Mouse (Mus musculus): Measurements from ENCODE around the gene Hax1. TPM values are rescaled to one million over a fixed set of nuclear protein-coding genes. Genes with fewer than 3 reads are reported as not detected.

The Hax1 gene
- total and polyA plus RNA-seq, 3 experiments: 32.5 to 48.2 (median 40.1) TPM

GRCm38 (mm10) chr3:89999830-90000229 is 1.2 kb upstream of the Hax1 start:
- peaks cover 4% of the 10 kb centered on the region for H3K36me3 ChIP-seq (ENCODE audit: control insufficient read depth, insufficient read depth, low read length)

GRCm38 (mm10) chr3:89999090-89999489 is 510 bp upstream of the Hax1 start:
- H3K27ac ChIP-seq: peak overlapping the region; percentile 93
- H3K36me3 ChIP-seq (ENCODE audit: control insufficient read depth, insufficient read depth, low read length): peaks cover 4% of the 10 kb centered on the region; the same call in 1 of the 2 replicates
- 17% methylated on average over 8 of the region's 8 CpGs for WGBS
- no peaks in the 10 kb centered on the region for H3K79me2 ChIP-seq (replicated peaks; ENCODE audit: control insufficient read depth, insufficient read depth, low read length)
- H3K27me3 ChIP-seq (ENCODE audit: control insufficient read depth, insufficient read depth, low read length): no peaks in the 10 kb centered on the region
- H3K9ac ChIP-seq (ENCODE audit: low read depth, low read length): peak overlapping the region; percentile 82
- peaks cover 1% of the 10 kb centered on the region; the same call in 1 of the 2 replicates for H3K4me1 ChIP-seq (ENCODE audit: control insufficient read depth, insufficient read depth, low read length)
- intact Hi-C loops (cut with DNase I): loop anchor here (2.0 kb wide), 1 partner anchor 36 kb away; the partner anchor contains the start of gene Atp8b2
- H3K4me3 ChIP-seq: peak overlapping the region; percentile 78
- no peak for TF ChIP-seq EP300 (IDR thresholded peaks at IDR 0.05; ENCODE audit: insufficient read depth, low read depth, low read length)
- TF ChIP-seq POLR2A (IDR thresholded peaks at IDR 0.05; ENCODE audit: insufficient read depth, low read depth, low read length): no peak
- TF ChIP-seq CTCF (IDR thresholded peaks at IDR 0.05): no peak
- no peak for DNase-seq

More at GRCm38 (mm10) chr3:89999830-90000229, 1.2 kb upstream of the Hax1 start:
- 68% methylated on average over 4 of the region's 4 CpGs for WGBS
- DNase-seq: no peak
- H3K9ac ChIP-seq (ENCODE audit: low read depth, low read length): no peak overlapping the region
- no peak overlapping the region for H3K4me3 ChIP-seq
- H3K27me3 ChIP-seq (ENCODE audit: control insufficient read depth, insufficient read depth, low read length): no peaks in the 10 kb centered on the region
- peaks cover 1% of the 10 kb centered on the region; the same call in 1 of the 2 replicates for H3K4me1 ChIP-seq (ENCODE audit: control insufficient read depth, insufficient read depth, low read length)
- no peaks in the 10 kb centered on the region for H3K79me2 ChIP-seq (replicated peaks; ENCODE audit: control insufficient read depth, insufficient read depth, low read length)
- intact Hi-C loops (cut with DNase I): loop anchor here (2.0 to 5.0 kb wide), 2 partner anchors 37 to 52 kb away; partner anchors contain the start of genes 4933434E20Rik, Atp8b2 and Ubap2l
- no peak overlapping the region for H3K27ac ChIP-seq
- no peak for TF ChIP-seq POLR2A (IDR thresholded peaks at IDR 0.05; ENCODE audit: insufficient read depth, low read depth, low read length)
- no peak for TF ChIP-seq CTCF (IDR thresholded peaks at IDR 0.05)
- TF ChIP-seq EP300 (IDR thresholded peaks at IDR 0.05; ENCODE audit: insufficient read depth, low read depth, low read length): no peak

DNA sequence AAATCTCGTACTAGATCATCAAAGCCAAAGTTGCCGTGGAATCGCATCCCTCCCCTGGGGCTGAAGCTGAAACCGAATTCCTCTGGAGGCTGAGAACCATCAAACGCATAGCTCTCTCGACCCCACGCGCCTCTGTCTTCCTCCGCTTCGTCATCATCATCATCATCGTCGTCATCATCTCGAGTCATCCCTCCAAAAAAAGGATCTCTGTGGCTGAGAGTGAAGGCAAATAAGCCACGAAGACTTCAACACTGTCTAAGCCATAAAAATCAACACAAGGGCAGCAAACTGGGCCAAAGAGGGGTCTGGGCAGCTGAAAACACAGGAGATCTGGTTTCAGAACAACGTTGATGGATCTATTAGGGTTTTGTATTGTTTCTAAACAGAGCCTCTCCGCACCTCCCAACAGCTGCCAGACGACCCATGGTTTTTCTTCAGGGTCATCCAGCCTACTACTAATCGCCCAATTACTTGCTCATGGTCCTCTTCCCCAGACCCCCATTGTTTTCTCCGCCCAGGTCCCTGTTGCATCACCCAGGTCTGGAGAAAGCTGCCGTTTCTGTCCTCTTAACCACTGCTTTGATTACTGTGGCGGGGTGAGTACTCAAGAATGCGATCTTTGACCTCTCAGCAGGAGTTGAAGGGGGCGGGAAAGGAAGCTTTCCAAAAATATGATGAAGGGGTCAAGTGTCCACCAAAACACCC is 637 bp downstream of the Hax1 start:
- DNase-seq: no peak
- WGBS: 7% methylated on average over 23 of the region's 23 CpGs
- H3K4me3 ChIP-seq: peak overlapping the region; percentile 78
- peak overlapping the region; percentile 93 for H3K27ac ChIP-seq
- H3K9ac ChIP-seq (ENCODE audit: low read depth, low read length): peak overlapping the region; percentile 76
- TF ChIP-seq EP300 (IDR thresholded peaks at IDR 0.05; ENCODE audit: insufficient read depth, low read depth, low read length) (no peak), POLR2A (IDR thresholded peaks at IDR 0.05; ENCODE audit: insufficient read depth, low read depth, low read length) (no peak), CTCF (IDR thresholded peaks at IDR 0.05) (no peak)
- no peaks in the 10 kb centered on the region for H3K79me2 ChIP-seq (replicated peaks; ENCODE audit: control insufficient read depth, insufficient read depth, low read length)
- peaks cover 1% of the 10 kb centered on the region; the same call in 1 of the 2 replicates for H3K4me1 ChIP-seq (ENCODE audit: control insufficient read depth, insufficient read depth, low read length)
- intact Hi-C loops (cut with DNase I): loop anchor here (2.0 kb wide), 1 partner anchor 35 kb away; the partner anchor contains the start of gene Atp8b2
- no peaks in the 10 kb centered on the region for H3K27me3 ChIP-seq (ENCODE audit: control insufficient read depth, insufficient read depth, low read length)
- H3K36me3 ChIP-seq (ENCODE audit: control insufficient read depth, insufficient read depth, low read length): peaks cover 4% of the 10 kb centered on the region; the same call in 1 of the 2 replicates

GRCm38 (mm10) chr3:89994807-89995515 is 3.6 kb downstream of the Hax1 start:
- TF ChIP-seq EP300 (IDR thresholded peaks at IDR 0.05; ENCODE audit: insufficient read depth, low read depth, low read length) (no peak), CTCF (IDR thresholded peaks at IDR 0.05) (0 out of 2 replicates have a peak, but pooled peaks have one; percentile 13), POLR2A (IDR thresholded peaks at IDR 0.05; ENCODE audit: insufficient read depth, low read depth, low read length) (no peak)
- intact Hi-C loops (cut with DNase I): no loop called here
- peaks cover 4% of the 10 kb centered on the region; the same call in 1 of the 2 replicates for H3K36me3 ChIP-seq (ENCODE audit: control insufficient read depth, insufficient read depth, low read length)
- no peak overlapping the region for H3K4me3 ChIP-seq
- no peaks in the 10 kb centered on the region for H3K27me3 ChIP-seq (ENCODE audit: control insufficient read depth, insufficient read depth, low read length)
- 89% methylated on average over 5 of the region's 5 CpGs for WGBS
- no peak overlapping the region for H3K27ac ChIP-seq
- peaks cover 1% of the 10 kb centered on the region; the same call in 1 of the 2 replicates for H3K4me1 ChIP-seq (ENCODE audit: control insufficient read depth, insufficient read depth, low read length)
- DNase-seq: no peak
- H3K79me2 ChIP-seq (replicated peaks; ENCODE audit: control insufficient read depth, insufficient read depth, low read length): no peaks in the 10 kb centered on the region
- no peak overlapping the region for H3K9ac ChIP-seq (ENCODE audit: low read depth, low read length)

DNA sequence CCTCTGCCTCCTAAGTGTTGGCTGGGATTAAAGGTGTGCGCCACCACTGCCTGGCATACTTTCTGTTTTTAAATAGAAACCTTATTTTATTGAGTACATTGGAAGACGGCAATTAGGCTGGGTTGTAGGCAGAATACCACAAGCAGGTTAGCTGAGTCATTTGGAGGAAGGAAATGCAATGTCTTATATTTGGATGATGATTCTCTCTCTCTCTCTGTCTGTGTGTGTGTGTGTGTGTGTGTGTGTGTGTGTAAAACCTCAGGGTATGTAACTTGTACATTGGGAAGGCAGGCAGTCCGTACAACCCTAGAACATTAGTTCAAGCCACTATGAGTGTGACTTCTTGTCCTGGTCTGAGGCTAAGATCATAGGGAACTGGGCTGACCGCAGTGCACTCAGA is 10.8 kb downstream of the Hax1 start:
- Histone ChIP-seq H3K4me3 (no peak overlapping the region), H3K79me2 (replicated peaks; ENCODE audit: control insufficient read depth, insufficient read depth, low read length) (no peaks in the 10 kb centered on the region), H3K27ac (no peak overlapping the region), H3K9ac (ENCODE audit: low read depth, low read length) (no peak overlapping the region), H3K4me1 (ENCODE audit: control insufficient read depth, insufficient read depth, low read length) (no peaks in the 10 kb centered on the region), H3K27me3 (ENCODE audit: control insufficient read depth, insufficient read depth, low read length) (no peaks in the 10 kb centered on the region), H3K36me3 (ENCODE audit: control insufficient read depth, insufficient read depth, low read length) (no peaks in the 10 kb centered on the region)
- no peak for DNase-seq
- intact Hi-C loops (cut with DNase I): no loop called here
- TF ChIP-seq POLR2A (IDR thresholded peaks at IDR 0.05; ENCODE audit: insufficient read depth, low read depth, low read length) (no peak), EP300 (IDR thresholded peaks at IDR 0.05; ENCODE audit: insufficient read depth, low read depth, low read length) (no peak), CTCF (IDR thresholded peaks at IDR 0.05) (no peak)
- WGBS: 82% methylated on average over 4 of the region's 4 CpGs

All from heart, adult 2 months (tissue).